ENCODE assay signal across 11 mouse cellular contexts in genomic region chr7:49521349-49521748, GRCm38 (mm10).
DNase-seq lines count a peak whose midpoint lies in the region; ATAC-seq and TF ChIP-seq lines count a peak whose summit lies in the region.
"Had no signal": no experiment of that assay in that cellular context is flagged by ENCODE, and none has a peak within 500 bp of the region (broad histone marks: within the 10 kb centered on the region; RNA-seq: fewer than 3 reads in every experiment).

No protein-coding gene starts in this region.

- peak overlapping the region; percentile 71 for H3K4me2 ChIP-seq in heart, embryonic 13.5 days
- peak overlapping the region; percentile 62; the same call in 1 of the 2 replicates for H3K4me2 ChIP-seq in lung, embryonic 15.5 days
- H3K4me2 ChIP-seq in stomach, embryonic 14.5 days (replicated peaks; ENCODE audit: low read depth, low read length) = peak overlapping the region; percentile 41; the same call in 1 of the 2 replicates

- no peak for TF ChIP-seq CTCF in lung, adult 2 months (IDR thresholded peaks at IDR 0.05; ENCODE audit: insufficient read depth, low read length)

- peak overlapping the region; percentile 65 for H3K9ac ChIP-seq in heart, embryonic 13.5 days
- H3K9ac ChIP-seq in lung, embryonic 15.5 days = no peak overlapping the region
- H3K9ac ChIP-seq in stomach, embryonic 14.5 days (replicated peaks; ENCODE audit: low read depth, low read length) = no peak overlapping the region

- no peak for TF ChIP-seq POLR2A in lung, adult 2 months (IDR thresholded peaks at IDR 0.05; ENCODE audit: borderline replicate concordance, extremely low read depth, low read depth, low read length)

- WGBS in heart, embryonic 13.5 days = 22% methylated on average over 4 of the region's 4 CpGs
- WGBS in lung, embryonic 15.5 days = 20% methylated on average over 4 of the region's 4 CpGs
- 39% methylated on average over 4 of the region's 4 CpGs for WGBS in lung, adult 2 months
- WGBS in stomach, embryonic 14.5 days = 22% methylated on average over 4 of the region's 4 CpGs

- no peaks in the 10 kb centered on the region for H3K9me3 ChIP-seq in heart, embryonic 13.5 days
- H3K9me3 ChIP-seq in lung, embryonic 15.5 days = no peaks in the 10 kb centered on the region
- H3K9me3 ChIP-seq in stomach, embryonic 14.5 days (ENCODE audit: control insufficient read depth, low read depth, low read length) = no peaks in the 10 kb centered on the region

- H3K27ac ChIP-seq in heart, embryonic 13.5 days (replicated peaks) = peak overlapping the region; percentile 91; the same call in 1 of the 2 replicates
- H3K27ac ChIP-seq in lung, embryonic 15.5 days = peak overlapping the region; percentile 80
- H3K27ac ChIP-seq in stomach, embryonic 14.5 days (ENCODE audit: low read length) = no peak overlapping the region; the same call in 1 of the 2 replicates
- H3K27ac ChIP-seq: macrophage had no signal

- no peak overlapping the region for H3K4me3 ChIP-seq in heart, embryonic 13.5 days
- no peak overlapping the region for H3K4me3 ChIP-seq in lung, embryonic 15.5 days
- no peak overlapping the region for H3K4me3 ChIP-seq in lung, adult 2 months (replicated peaks; ENCODE audit: extremely low read depth, low read depth, low read length)
- no peak overlapping the region for H3K4me3 ChIP-seq in stomach, embryonic 14.5 days (ENCODE audit: low read depth, low read length)

- no peaks in the 10 kb centered on the region for H3K27me3 ChIP-seq in heart, embryonic 13.5 days (replicated peaks)
- H3K27me3 ChIP-seq in lung, embryonic 15.5 days = no peaks in the 10 kb centered on the region
- no peaks in the 10 kb centered on the region for H3K27me3 ChIP-seq in stomach, embryonic 14.5 days (ENCODE audit: control insufficient read depth, insufficient read depth, low read length)

- ATAC-seq in heart, embryonic 13.5 days (ENCODE audit: extremely low read depth, insufficient number of reproducible peaks, low FRiP score, low TSS enrichment) = no peak
- ATAC-seq in lung, embryonic 15.5 days (ENCODE audit: borderline replicate concordance, extremely low read depth, low FRiP score, low TSS enrichment) = no peak
- ATAC-seq in stomach, embryonic 14.5 days (ENCODE audit: insufficient number of reproducible peaks, insufficient read depth, low FRiP score, low read depth) = no peak
- ATAC-seq: CD4-positive, CD25-positive, alpha-beta regulatory T cell, adult 4 months had no signal

- no peak for DNase-seq in heart, adult 8-10 months (ENCODE audit: low spot score)
- DNase-seq in lung, adult 2 months = no peak
- DNase-seq in gonadal fat pad, adult 2 months (ENCODE audit: low read depth) = peak; percentile 78
- no peak for DNase-seq in embryo, embryonic 10 days (ENCODE audit: low spot score)
- no peak for DNase-seq in urinary bladder, postnatal 36 days (ENCODE audit: low spot score in 2 of 2)
- DNase-seq: cerebellum, postnatal 10 days had no signal

- H3K4me1 ChIP-seq in heart, embryonic 13.5 days = peaks cover 60% of the 10 kb centered on the region
- H3K4me1 ChIP-seq in lung, embryonic 15.5 days = peaks cover 60% of the 10 kb centered on the region
- peaks cover 6% of the 10 kb centered on the region; the same call in 1 of the 2 replicates for H3K4me1 ChIP-seq in lung, adult 2 months (ENCODE audit: control insufficient read depth, insufficient read depth, low read length)
- peaks cover 25% of the 10 kb centered on the region for H3K4me1 ChIP-seq in stomach, embryonic 14.5 days (ENCODE audit: control insufficient read depth, insufficient read depth, low read length)

- no peaks in the 10 kb centered on the region for H3K36me3 ChIP-seq in heart, embryonic 13.5 days
- H3K36me3 ChIP-seq in lung, embryonic 15.5 days = no peaks in the 10 kb centered on the region
- no peaks in the 10 kb centered on the region for H3K36me3 ChIP-seq in stomach, embryonic 14.5 days (ENCODE audit: control insufficient read depth, insufficient read depth, low read length)
